Mouse (Mus musculus) neural tube, embryonic 13.5 days (tissue): ENCODE measurements around the gene Adgrg2. TPM values are rescaled to one million over a fixed set of nuclear protein-coding genes. Genes with fewer than 3 reads are reported as not detected.

Experiments used
- ATAC-seq: fragments of 200-750 bp; cut with Nextera tagmentation; 2 replicates; pipeline ENCODE4 v1.8.0; 2017; ENCODE audit warnings: low read depth, mild to moderate bottlenecking, moderate TSS enrichment, moderate library complexity
- H3K27ac ChIP-seq: fragments of 300-500 bp; sonication (generic); replicated peaks from 2 replicates; pipeline ENCODE4 v1.5.1; 2015; ENCODE audit warnings: moderate library complexity, mild to moderate bottlenecking, inconsistent platforms
- H3K27me3 ChIP-seq: fragments of 300-500 bp; sonication (generic); 2 replicates; pipeline ENCODE4 v1.6.1; 2015; ENCODE audit warnings: mild to moderate bottlenecking, inconsistent platforms
- H3K36me3 ChIP-seq: fragments of 300-500 bp; sonication (generic); 2 replicates; pipeline ENCODE4 v1.6.1; 2015; ENCODE audit warnings: mild to moderate bottlenecking, inconsistent platforms
- H3K4me1 ChIP-seq: fragments of 300-500 bp; sonication (generic); replicated peaks from 2 replicates; pipeline ENCODE4 v1.6.1; 2015; ENCODE audit warnings: inconsistent platforms
- H3K4me2 ChIP-seq: fragments of 300-500 bp; sonication (generic); 2 replicates; pipeline ENCODE4 v1.6.1; 2015; ENCODE audit warnings: inconsistent platforms, mild to moderate bottlenecking, moderate library complexity
- H3K4me3 ChIP-seq: fragments of 300-500 bp; sonication (generic); 2 replicates; pipeline ENCODE4 v1.5.1; 2015; ENCODE audit warnings: mild to moderate bottlenecking, inconsistent platforms
- H3K9ac ChIP-seq: fragments of 300-500 bp; sonication (generic); 2 replicates; pipeline ENCODE4 v1.6.1; 2015; ENCODE audit warnings: moderate library complexity, mild to moderate bottlenecking, inconsistent platforms
- H3K9me3 ChIP-seq: fragments of 300-500 bp; sonication (generic); 2 replicates; pipeline ENCODE4 v1.6.1; 2016; ENCODE audit warnings: inconsistent platforms
- WGBS: fragments of 180-500 bp; shearing (Covaris S2); methylation state at CpG from one replicate; pipeline ENCODE4 v1.1.7; 2015; 5-methylcytosine and 5-hydroxymethylcytosine counted together
- polyA plus RNA-seq: library from polyadenylated mRNA; unstranded; fragments of >200 nt; fragmentation: Nextera tagmentation; extraction: Ambion mirVana; gene quantifications from 2 replicates; pipeline ENCODE4 v1.2.1, GENCODE M21; 2015

Gene Adgrg2
- polyA plus RNA-seq, 1 experiment from 2014 or later, result 5.1 TPM

DNA sequence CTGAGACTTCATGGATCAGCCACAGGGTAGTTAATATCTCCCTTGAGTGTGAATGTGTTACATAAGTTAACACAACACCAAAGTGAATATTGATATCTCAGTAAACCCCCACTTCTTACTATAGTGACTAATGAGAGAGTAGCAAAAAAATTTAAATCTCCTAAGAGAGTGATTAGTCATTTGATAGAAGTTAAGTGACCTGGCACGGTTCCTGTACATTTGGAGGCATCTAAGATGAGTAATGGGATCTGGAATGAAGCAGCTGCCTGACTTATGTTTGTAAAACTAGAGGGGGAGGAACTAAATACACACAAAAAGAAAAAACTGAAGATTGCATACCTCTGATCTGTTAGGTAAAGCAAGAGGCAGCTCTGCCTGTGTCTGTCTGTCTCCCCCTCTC is 118.6 kb downstream of the Adgrg2 start:
- Histone ChIP-seq H3K9ac (no peak overlapping the region), H3K9me3 (no peaks in the 10 kb centered on the region), H3K27ac (no peak overlapping the region), H3K36me3 (no peaks in the 10 kb centered on the region), H3K4me1 (0 out of 2 replicates have a peak, but pooled peaks cover 3% of the 10 kb centered on the region), H3K4me2 (no peak overlapping the region), H3K4me3 (no peak overlapping the region), H3K27me3 (peaks cover 30% of the 10 kb centered on the region)
- 62% methylated on average over 1 of the region's 1 CpGs for WGBS
- no peak for ATAC-seq

DNA sequence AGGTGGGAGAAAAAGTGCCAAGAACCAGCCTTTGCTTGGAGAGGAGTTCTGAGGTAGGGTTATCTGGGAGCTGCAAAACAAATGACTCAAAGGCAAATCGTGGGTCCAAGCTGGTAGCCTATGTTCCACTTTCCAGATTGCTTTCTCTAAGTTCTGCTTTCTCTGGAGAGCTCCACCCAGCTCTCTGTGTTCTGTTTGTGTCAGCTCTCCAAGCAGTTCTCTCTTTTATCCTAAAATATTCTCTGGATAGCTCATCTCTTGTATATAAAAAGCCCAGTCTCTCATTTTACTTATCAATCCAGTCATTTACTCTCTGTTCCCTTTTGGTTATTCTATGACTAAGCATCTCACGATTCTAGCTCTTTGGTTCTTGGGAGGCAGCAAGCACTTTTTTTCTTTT is 119.7 kb downstream of the Adgrg2 start:
- Histone ChIP-seq H3K27me3 (peaks cover 19% of the 10 kb centered on the region), H3K4me1 (no peaks in the 10 kb centered on the region), H3K4me2 (no peak overlapping the region), H3K9ac (no peak overlapping the region), H3K4me3 (no peak overlapping the region), H3K36me3 (no peaks in the 10 kb centered on the region), H3K9me3 (no peaks in the 10 kb centered on the region), H3K27ac (no peak overlapping the region)
- ATAC-seq, result no peak
- 81% methylated on average over 2 of the region's 2 CpGs for WGBS

- no peak overlapping the region for H3K9ac ChIP-seq
- no peak overlapping the region for H3K4me3 ChIP-seq
- peaks cover 30% of the 10 kb centered on the region for H3K27me3 ChIP-seq
- no peak overlapping the region for H3K4me2 ChIP-seq
- ATAC-seq, result no peak
- H3K27ac ChIP-seq, result no peak overlapping the region
- H3K36me3 ChIP-seq, result no peaks in the 10 kb centered on the region
- H3K4me1 ChIP-seq, result no peaks in the 10 kb centered on the region
- H3K9me3 ChIP-seq, result no peaks in the 10 kb centered on the region
These were observed 125.5 kb downstream of the Adgrg2 start for GRCm38 (mm10) chrX:160516027-160516426.

- ATAC-seq, result no peak
- 74% methylated on average over 2 of the region's 2 CpGs for WGBS
- H3K4me2 ChIP-seq, result no peak overlapping the region
These were observed 152.3 kb downstream of the Adgrg2 start for GRCm38 (mm10) chrX:160542772-160543171.

More at GRCm38 (mm10) chrX:160542772-160543171, 152.3 kb downstream of the Adgrg2 start:
- Histone ChIP-seq H3K4me3 (no peak overlapping the region), H3K9me3 (no peaks in the 10 kb centered on the region), H3K27me3 (0 out of 2 replicates have a peak, but pooled peaks cover 4% of the 10 kb centered on the region), H3K36me3 (peaks cover 5% of the 10 kb centered on the region; the same call in 1 of the 2 replicates), H3K9ac (no peak overlapping the region), H3K4me1 (no peaks in the 10 kb centered on the region), H3K27ac (no peak overlapping the region)

Other genes starting within 250 kb of the Adgrg2 start
- gene Phka2, start 111.5 kb downstream of the Adgrg2 start, polyA plus RNA-seq, result 12.6 and 13.4 TPM in 2 replicates